Comparison of ENCODE assay signal across 9 mouse cellular contexts in the genomic region with DNA sequence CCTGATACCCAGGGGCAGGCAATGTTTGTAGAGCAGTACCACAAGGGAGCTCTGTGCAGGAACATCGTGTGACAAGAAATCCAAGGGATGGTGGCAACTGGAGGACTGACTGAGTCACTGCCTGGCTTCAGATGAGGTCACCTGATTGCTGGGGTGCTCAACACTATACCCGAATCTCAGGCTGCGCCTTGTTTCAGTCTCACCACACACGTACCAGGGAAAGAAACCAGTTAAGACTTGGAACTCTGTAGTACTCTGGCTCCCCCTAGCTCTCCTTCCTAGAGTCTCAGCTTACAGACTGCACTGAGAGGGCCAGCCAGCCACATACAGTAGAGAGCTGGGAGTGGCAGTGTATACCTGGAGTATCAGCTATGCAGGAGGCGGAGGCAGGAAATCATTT. TPM values are rescaled to one million over a fixed set of nuclear protein-coding genes. Genes with fewer than 3 reads are reported as not detected.
A peak's percentile ranks its signal among the peaks of the same experiment; 100 is the strongest.
DNase-seq lines count a peak whose midpoint lies in the region; ATAC-seq and TF ChIP-seq lines count a peak whose summit lies in the region.
"Had no signal": no experiment of that assay in that cellular context is flagged by ENCODE, and none has a peak within 500 bp of the region (broad histone marks: within the 10 kb centered on the region; RNA-seq: fewer than 3 reads in every experiment).

No protein-coding gene starts in this region.

- TF ChIP-seq EP300 in ES-Bruce4 (IDR thresholded peaks at IDR 0.05; ENCODE audit: insufficient read depth, low read depth, low read length) = no peak
- TF ChIP-seq EP300 in stomach, postnatal 0 days (optimal IDR thresholded peaks at IDR 0.05) = no peak

- H3K4me2 ChIP-seq in embryonic facial prominence, embryonic 11.5 days (ENCODE audit: low read depth, low read length) = no peak overlapping the region
- H3K4me2 ChIP-seq in intestine, embryonic 16.5 days (ENCODE audit: low read depth, low read length) = no peak overlapping the region
- no peak overlapping the region for H3K4me2 ChIP-seq in midbrain, embryonic 16.5 days (ENCODE audit: low read length)
- H3K4me2 ChIP-seq in stomach, postnatal 0 days (replicated peaks; ENCODE audit: low read depth) = no peak overlapping the region

- WGBS in embryonic facial prominence, embryonic 11.5 days = 78% methylated on average over 5 of the region's 5 CpGs
- WGBS in embryonic facial prominence, embryonic 10.5 days = 78% methylated on average over 5 of the region's 5 CpGs
- WGBS in intestine, embryonic 16.5 days = 74% methylated on average over 5 of the region's 5 CpGs
- WGBS in midbrain, embryonic 16.5 days = 75% methylated on average over 5 of the region's 5 CpGs
- WGBS in stomach, postnatal 0 days = 43% methylated on average over 5 of the region's 5 CpGs

- H3K4me3 ChIP-seq in embryonic facial prominence, embryonic 11.5 days (ENCODE audit: low read depth, low read length) = no peak overlapping the region
- H3K4me3 ChIP-seq in embryonic facial prominence, embryonic 10.5 days = no peak overlapping the region
- H3K4me3 ChIP-seq in ES-Bruce4 (ENCODE audit: low read depth, low read length) = no peak overlapping the region
- H3K4me3 ChIP-seq in intestine, embryonic 16.5 days (ENCODE audit: low read length) = no peak overlapping the region
- H3K4me3 ChIP-seq in midbrain, embryonic 16.5 days (ENCODE audit: low read depth, low read length) = no peak overlapping the region
- no peak overlapping the region for H3K4me3 ChIP-seq in stomach, postnatal 0 days (ENCODE audit: low read depth, low read length)
- H3K4me3 ChIP-seq: megakaryocyte, embryonic 14.5 days had no signal

- no peak for TF ChIP-seq POLR2A in ES-Bruce4 (IDR thresholded peaks at IDR 0.05; ENCODE audit: insufficient read depth, low read length)

- no peaks in the 10 kb centered on the region for H3K4me1 ChIP-seq in embryonic facial prominence, embryonic 11.5 days (ENCODE audit: control insufficient read depth, insufficient read depth, low read length)
- peaks cover 7% of the 10 kb centered on the region; the same call in 1 of the 2 replicates for H3K4me1 ChIP-seq in embryonic facial prominence, embryonic 10.5 days
- no peaks in the 10 kb centered on the region for H3K4me1 ChIP-seq in ES-Bruce4 (ENCODE audit: control insufficient read depth, insufficient read depth, low read length)
- H3K4me1 ChIP-seq in intestine, embryonic 16.5 days (ENCODE audit: control insufficient read depth, insufficient read depth, low read length) = no peaks in the 10 kb centered on the region
- no peaks in the 10 kb centered on the region for H3K4me1 ChIP-seq in midbrain, embryonic 16.5 days (ENCODE audit: control insufficient read depth, insufficient read depth, low read length)
- H3K4me1 ChIP-seq in stomach, postnatal 0 days (replicated peaks; ENCODE audit: control insufficient read depth, insufficient read depth) = no peaks in the 10 kb centered on the region

- H3K27me3 ChIP-seq in embryonic facial prominence, embryonic 11.5 days (ENCODE audit: control insufficient read depth, insufficient read depth, low read length) = no peaks in the 10 kb centered on the region
- no peaks in the 10 kb centered on the region for H3K27me3 ChIP-seq in embryonic facial prominence, embryonic 10.5 days (replicated peaks; ENCODE audit: low read depth, poor library complexity, severe bottlenecking)
- no peaks in the 10 kb centered on the region for H3K27me3 ChIP-seq in ES-Bruce4 (ENCODE audit: control insufficient read depth, insufficient read depth, low read length, poor library complexity, severe bottlenecking)
- H3K27me3 ChIP-seq in intestine, embryonic 16.5 days (replicated peaks; ENCODE audit: control insufficient read depth, insufficient read depth, low read length) = no peaks in the 10 kb centered on the region
- no peaks in the 10 kb centered on the region for H3K27me3 ChIP-seq in midbrain, embryonic 16.5 days (ENCODE audit: control insufficient read depth, insufficient read depth, low read depth, low read length)
- no peaks in the 10 kb centered on the region for H3K27me3 ChIP-seq in stomach, postnatal 0 days (ENCODE audit: control insufficient read depth, insufficient read depth, low read length)
- H3K27me3 ChIP-seq: megakaryocyte, embryonic 14.5 days had no signal

- TF ChIP-seq CTCF in ES-Bruce4 (IDR thresholded peaks at IDR 0.05; ENCODE audit: low read depth, low read length) = peak; percentile 62
- TF ChIP-seq CTCF in stomach, postnatal 0 days (IDR thresholded peaks at IDR 0.05; ENCODE audit: low read depth) = peak; percentile 85

- intact Hi-C loops in left cerebral cortex, postnatal 14 days (cut with DNase I) = loop anchor here (2.0 to 10.0 kb wide), 3 partner anchors 124 to 548 kb away; no protein-coding TSS in a partner anchor

- no peak overlapping the region for H3K9ac ChIP-seq in embryonic facial prominence, embryonic 11.5 days (replicated peaks; ENCODE audit: low read length)
- H3K9ac ChIP-seq in ES-Bruce4 (ENCODE audit: low read depth, poor library complexity, severe bottlenecking) = no peak overlapping the region
- no peak overlapping the region for H3K9ac ChIP-seq in intestine, embryonic 16.5 days (ENCODE audit: low read depth, low read length)
- H3K9ac ChIP-seq in midbrain, embryonic 16.5 days (ENCODE audit: low read depth, low read length) = no peak overlapping the region
- no peak overlapping the region for H3K9ac ChIP-seq in stomach, postnatal 0 days (ENCODE audit: low read length)

- H3K27ac ChIP-seq in embryonic facial prominence, embryonic 11.5 days (replicated peaks; ENCODE audit: low read depth, low read length) = no peak overlapping the region
- no peak overlapping the region for H3K27ac ChIP-seq in embryonic facial prominence, embryonic 10.5 days (replicated peaks)
- H3K27ac ChIP-seq in ES-Bruce4 (ENCODE audit: insufficient read depth, low read length) = no peak overlapping the region
- no peak overlapping the region for H3K27ac ChIP-seq in intestine, embryonic 16.5 days (ENCODE audit: low read length)
- H3K27ac ChIP-seq in midbrain, embryonic 16.5 days (ENCODE audit: low read length) = no peak overlapping the region
- no peak overlapping the region for H3K27ac ChIP-seq in stomach, postnatal 0 days (replicated peaks)

- peak; percentile 55 for DNase-seq in embryonic facial prominence, embryonic 11.5 days (ENCODE audit: low spot score)
- DNase-seq in embryonic facial prominence, embryonic 10.5 days (ENCODE audit: low spot score) = no peak
- DNase-seq in embryo, embryonic 9.5 days (ENCODE audit: extremely low spot score) = peak; percentile 37
- DNase-seq in left cerebral cortex, postnatal 14 days (ENCODE audit: low spot score in 2 of 2) = peak; percentile 75 to 87
- peak; percentile 74 for DNase-seq in stomach, postnatal 0 days (ENCODE audit: low spot score)

- no peak; the same call in 1 of the 2 replicates for ATAC-seq in embryonic facial prominence, embryonic 11.5 days (replicated peaks; ENCODE audit: insufficient number of reproducible peaks, low FRiP score, low TSS enrichment, low read depth)
- peak; percentile 73 for ATAC-seq in intestine, embryonic 16.5 days
- ATAC-seq in midbrain, embryonic 16.5 days = peak; percentile 58; the same call in 1 of the 2 replicates
- ATAC-seq in stomach, postnatal 0 days (ENCODE audit: low FRiP score, low TSS enrichment) = peak; percentile 94

- no peaks in the 10 kb centered on the region for H3K9me3 ChIP-seq in embryonic facial prominence, embryonic 11.5 days (replicated peaks; ENCODE audit: control insufficient read depth, low read length)
- H3K9me3 ChIP-seq in embryonic facial prominence, embryonic 10.5 days = no peaks in the 10 kb centered on the region
- H3K9me3 ChIP-seq in ES-Bruce4 (replicated peaks; ENCODE audit: control insufficient read depth, insufficient read depth, low read length, poor library complexity, severe bottlenecking) = no peaks in the 10 kb centered on the region
- H3K9me3 ChIP-seq in intestine, embryonic 16.5 days (ENCODE audit: control insufficient read depth, low read length) = no peaks in the 10 kb centered on the region
- no peaks in the 10 kb centered on the region for H3K9me3 ChIP-seq in midbrain, embryonic 16.5 days (replicated peaks; ENCODE audit: control insufficient read depth, low read length, poor library complexity, severe bottlenecking)
- no peaks in the 10 kb centered on the region for H3K9me3 ChIP-seq in stomach, postnatal 0 days (ENCODE audit: control insufficient read depth, low read length)
- H3K9me3 ChIP-seq: megakaryocyte, embryonic 14.5 days had no signal

- H3K36me3 ChIP-seq in embryonic facial prominence, embryonic 11.5 days (replicated peaks; ENCODE audit: control insufficient read depth, insufficient read depth, low read depth, low read length) = peaks cover 4% of the 10 kb centered on the region
- peaks cover 94% of the 10 kb centered on the region for H3K36me3 ChIP-seq in embryonic facial prominence, embryonic 10.5 days (replicated peaks)
- H3K36me3 ChIP-seq in ES-Bruce4 (ENCODE audit: control insufficient read depth, insufficient read depth, low read length, poor library complexity, severe bottlenecking) = peaks cover 74% of the 10 kb centered on the region
- H3K36me3 ChIP-seq in intestine, embryonic 16.5 days (ENCODE audit: control insufficient read depth, insufficient read depth, low read length) = peaks cover 13% of the 10 kb centered on the region
- H3K36me3 ChIP-seq in midbrain, embryonic 16.5 days (ENCODE audit: control insufficient read depth, insufficient read depth, low read length) = peaks cover 38% of the 10 kb centered on the region
- H3K36me3 ChIP-seq in stomach, postnatal 0 days (ENCODE audit: control insufficient read depth, insufficient read depth, low read length) = peaks cover 37% of the 10 kb centered on the region

RNA-seq across cellular contexts. Expression of a gene that starts 5.9 kb away (rescaled TPM):
- polyA plus RNA-seq in embryonic facial prominence, embryonic 11.5 days (2014; fragmentation: Nextera tagmentation; extraction: Ambion mirVana) = 70.8 and 77.4 TPM in 2 replicates
- 92.1 and 97.6 TPM in 2 replicates for polyA plus RNA-seq in embryonic facial prominence, embryonic 10.5 days (2016; fragmentation: Nextera tagmentation; extraction: Ambion mirVana)
- 70.1 and 91.6 TPM in 2 replicates for polyA plus RNA-seq in ES-Bruce4 (2011; ENCODE audit: insufficient read depth, insufficient read length, low read depth, missing spikeins)
- polyA plus RNA-seq in intestine, embryonic 16.5 days (2015; fragmentation: Nextera tagmentation; extraction: Ambion mirVana) = 116 and 118 TPM in 2 replicates
- 10 to 100 TPM; 39.9 to 42.8 TPM for total RNA-seq in left cerebral cortex, postnatal 14 days (2021)
- 110 TPM in 2 replicates for polyA plus RNA-seq in midbrain, embryonic 16.5 days (2015; fragmentation: Nextera tagmentation; extraction: Ambion mirVana)
- 57.4 and 62.0 TPM in 2 replicates for polyA plus RNA-seq in stomach, postnatal 0 days (2015; fragmentation: Nextera tagmentation; extraction: Ambion mirVana)

RNA-seq across cellular contexts. Expression of a gene that starts 17.0 kb away (rescaled TPM):
- polyA plus RNA-seq in embryonic facial prominence, embryonic 11.5 days (2014; fragmentation: Nextera tagmentation; extraction: Ambion mirVana) = 35.0 and 40.8 TPM in 2 replicates
- polyA plus RNA-seq in embryonic facial prominence, embryonic 10.5 days (2016; fragmentation: Nextera tagmentation; extraction: Ambion mirVana) = 28.5 and 28.8 TPM in 2 replicates
- 80.7 and 82.6 TPM in 2 replicates for polyA plus RNA-seq in ES-Bruce4 (2011; ENCODE audit: insufficient read depth, insufficient read length, low read depth, missing spikeins)
- 21.0 and 23.7 TPM in 2 replicates for polyA plus RNA-seq in intestine, embryonic 16.5 days (2015; fragmentation: Nextera tagmentation; extraction: Ambion mirVana)
- 10 to 100 TPM; 13.5 to 13.7 TPM for total RNA-seq in left cerebral cortex, postnatal 14 days (2021)
- polyA plus RNA-seq in midbrain, embryonic 16.5 days (2015; fragmentation: Nextera tagmentation; extraction: Ambion mirVana) = 19.7 and 20.6 TPM in 2 replicates
- 13.1 and 14.2 TPM in 2 replicates for polyA plus RNA-seq in stomach, postnatal 0 days (2015; fragmentation: Nextera tagmentation; extraction: Ambion mirVana)

RNA-seq across cellular contexts. Expression of a gene that starts 17.2 kb away (rescaled TPM):
- 1.4 and 3.0 TPM in 2 replicates for polyA plus RNA-seq in embryonic facial prominence, embryonic 11.5 days (2014; fragmentation: Nextera tagmentation; extraction: Ambion mirVana)
- 1.6 and 2.1 TPM in 2 replicates for polyA plus RNA-seq in embryonic facial prominence, embryonic 10.5 days (2016; fragmentation: Nextera tagmentation; extraction: Ambion mirVana)
- polyA plus RNA-seq in ES-Bruce4 (2011; ENCODE audit: insufficient read depth, insufficient read length, low read depth, missing spikeins) = 0.25 TPM in 1 of 2 replicates, not detected in the other
- polyA plus RNA-seq in intestine, embryonic 16.5 days (2015; fragmentation: Nextera tagmentation; extraction: Ambion mirVana) = 0.93 and 1.2 TPM in 2 replicates
- total RNA-seq in left cerebral cortex, postnatal 14 days (2021) = 1 to 10 TPM; 3.4 to 4.0 TPM
- polyA plus RNA-seq in midbrain, embryonic 16.5 days (2015; fragmentation: Nextera tagmentation; extraction: Ambion mirVana) = 2.8 and 3.2 TPM in 2 replicates
- 1.2 and 2.0 TPM in 2 replicates for polyA plus RNA-seq in stomach, postnatal 0 days (2015; fragmentation: Nextera tagmentation; extraction: Ambion mirVana)
